Mouse (Mus musculus) bone marrow macrophage, adult 2 months (primary cell): ENCODE results near the gene Rad1.

ENCODE experiments used
- CTCF ChIP-seq: IDR thresholded peaks from 2 replicates; pipeline ENCODE4 v1.5.1; 2012; ENCODE audit warnings: low read depth, mild to moderate bottlenecking, low read length, moderate library complexity
- POLR2A ChIP-seq: IDR thresholded peaks from 2 replicates; pipeline ENCODE4 v1.6.1; 2012; ENCODE audit warnings: mild to moderate bottlenecking, low read depth, low read length, borderline replicate concordance

GRCm38 (mm10) chr15:10464678-10465077 is 21.1 kb upstream of the Rad1 start:
- no peak for TF ChIP-seq CTCF
- no peak for TF ChIP-seq POLR2A
